Mouse (Mus musculus) monocyte, adult 2 months (primary cell): ENCODE data around the gene Il15ra.
A peak's percentile ranks its signal among the peaks of the same experiment; 100 is the strongest.
"Not testable (repeated sequence)": the region's sequence is repeated elsewhere in the genome, so short reads cannot be mapped to it uniquely, and the experiment has no call there.

Experiments
- DNase-seq, 2 experiments: peaks; one replicate each; pipeline ENCODE4 v3.0.0; 2022; ENCODE audit warnings: low spot score in 2 of 2, low read depth in 1 of 2

The Il15ra gene

DNA sequence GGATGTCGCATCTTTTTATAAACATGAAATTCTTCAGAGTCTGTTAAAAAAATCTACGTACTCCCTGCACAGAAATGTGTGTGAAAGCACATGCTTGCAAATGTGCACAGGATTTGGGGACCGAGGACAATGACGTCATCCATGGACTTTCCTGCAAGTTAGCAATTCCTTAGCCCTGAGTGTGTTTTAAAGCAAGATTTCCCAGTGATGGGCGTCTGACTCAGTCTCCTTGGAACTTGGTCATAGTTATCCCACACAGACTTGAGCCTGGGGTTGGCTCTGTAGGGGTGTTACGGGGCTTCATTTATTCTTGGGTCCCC, 1.6 kb downstream of the Il15ra start:
- DNase-seq: no peak

GRCm38 (mm10) chr2:11708538-11708937, 3.4 kb downstream of the Il15ra start:
- no peak for DNase-seq

DNA sequence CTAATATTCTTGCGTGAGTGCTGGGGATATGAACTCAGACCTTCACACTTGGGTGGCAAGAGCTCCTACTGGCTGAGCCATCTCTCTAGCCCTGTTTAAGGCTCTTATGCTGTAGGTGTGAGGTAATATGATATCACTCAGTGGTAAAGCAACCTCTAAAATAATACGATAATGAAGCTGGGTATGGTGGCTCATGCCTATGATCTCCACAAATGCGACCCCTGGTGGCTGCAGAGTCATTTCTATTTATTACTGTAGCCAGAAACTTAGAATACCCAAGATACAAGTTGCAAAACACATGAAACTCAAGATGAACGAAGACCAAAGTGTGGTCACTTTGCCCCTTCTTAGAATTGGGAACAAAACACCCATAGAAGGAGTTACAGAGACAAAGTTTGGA, 5.0 kb downstream of the Il15ra start:
- DNase-seq: not testable (repeated sequence)

GRCm38 (mm10) chr2:11712483-11712990, 7.4 kb downstream of the Il15ra start:
- no peak for DNase-seq

DNA sequence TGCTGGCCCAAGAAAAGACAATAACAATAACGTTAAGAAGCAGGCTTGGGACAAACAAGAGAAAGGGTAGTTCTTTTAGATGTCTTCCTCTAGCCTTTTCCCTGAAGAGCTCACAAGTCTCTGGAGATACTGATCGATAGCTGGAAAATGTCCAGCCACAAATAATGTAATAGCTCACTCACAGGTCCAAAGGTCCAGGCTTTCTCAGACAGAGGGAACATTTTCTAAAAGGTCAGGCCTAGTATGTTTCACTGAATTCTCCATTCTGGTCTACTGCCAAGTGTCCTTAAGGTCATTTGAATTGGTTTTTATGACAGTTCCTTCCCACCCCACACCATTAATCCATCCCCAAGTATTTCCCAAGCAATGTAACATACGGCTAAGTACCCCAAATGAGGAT, 7.9 kb downstream of the Il15ra start:
- no peak for DNase-seq

DNA sequence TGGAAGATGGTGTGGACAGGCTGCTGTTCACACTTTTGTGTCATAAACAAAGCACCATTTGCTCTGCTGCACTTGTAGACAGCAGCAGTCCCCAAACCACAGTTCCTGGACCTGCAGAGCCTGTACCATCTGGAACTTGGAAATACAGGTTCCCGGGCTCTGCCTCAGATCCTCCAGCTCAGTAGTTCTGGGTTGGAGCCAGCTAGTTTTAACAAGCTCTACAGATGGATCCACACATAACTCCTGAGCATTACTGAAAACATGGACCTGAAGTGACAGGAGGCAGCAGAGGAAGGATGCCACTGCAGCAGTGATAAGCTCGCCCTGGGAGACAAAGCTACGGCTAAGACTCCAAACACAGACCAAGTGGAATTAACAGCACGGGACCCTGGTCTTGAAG, 9.4 kb downstream of the Il15ra start:
- DNase-seq: no peak

- DNase-seq: no peak
Measured at GRCm38 (mm10) chr2:11718573-11718972, 13.5 kb downstream of the Il15ra start.

DNA sequence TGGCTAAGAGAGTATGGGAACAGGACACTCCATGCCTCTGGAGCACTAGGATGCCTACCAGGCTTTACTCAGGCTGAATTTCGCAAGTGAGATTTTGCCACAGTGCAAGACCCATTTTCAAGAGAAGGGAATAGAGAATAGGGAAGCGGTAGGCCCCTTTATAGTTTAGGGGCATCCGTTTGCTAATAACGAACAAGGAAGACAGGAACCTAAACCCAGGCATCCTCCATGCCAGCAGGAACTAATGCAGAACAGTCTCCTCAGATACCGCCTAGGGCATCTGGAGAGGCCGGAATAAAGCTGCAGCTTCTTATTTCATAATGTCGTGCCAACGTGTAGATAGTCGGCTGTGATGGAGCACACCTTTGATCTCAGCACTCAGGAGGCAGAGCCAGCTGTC, 17.5 kb downstream of the Il15ra start:
- DNase-seq: no peak

DNA sequence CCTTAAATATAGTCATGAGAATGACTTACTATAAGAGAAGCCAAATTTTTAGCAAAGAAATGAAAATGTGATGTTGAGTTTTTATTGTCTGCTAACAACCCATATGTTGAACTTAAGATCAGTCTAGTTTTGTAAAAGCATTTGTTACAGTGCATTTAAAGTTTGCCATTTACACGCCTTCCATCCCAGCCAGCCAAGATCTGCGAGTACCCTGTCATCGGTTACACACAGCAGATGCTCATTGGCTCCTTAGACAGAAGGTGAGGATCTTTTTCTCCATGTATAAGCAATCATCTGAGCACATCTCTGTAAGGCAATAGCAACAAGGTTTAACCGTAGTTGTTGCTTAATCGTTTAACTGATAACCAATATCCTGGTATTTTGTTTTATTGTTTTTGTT, 22.5 kb downstream of the Il15ra start:
- DNase-seq: no peak

GRCm38 (mm10) chr2:11729091-11729490, 24.0 kb downstream of the Il15ra start:
- no peak for DNase-seq

DNA sequence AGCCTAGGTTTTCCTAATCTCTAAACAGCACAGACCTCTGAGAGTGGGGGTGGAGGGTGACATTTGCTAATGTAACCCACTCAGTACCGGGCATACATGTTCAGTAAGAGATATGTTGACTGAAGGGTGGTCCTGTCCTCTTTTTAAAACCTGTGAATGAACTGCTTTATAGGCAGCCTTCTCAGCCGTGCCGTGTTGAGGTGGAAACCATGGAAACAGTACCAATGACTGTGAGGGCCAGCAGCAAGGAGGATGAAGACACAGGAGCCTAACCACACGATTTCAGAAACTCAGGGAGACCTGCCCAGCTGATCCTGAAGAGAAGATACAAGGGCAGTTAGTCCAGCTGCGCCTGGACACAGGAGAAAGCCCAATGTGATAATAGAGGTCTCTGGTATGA, 27.9 kb downstream of the Il15ra start:
- no peak for DNase-seq

DNA sequence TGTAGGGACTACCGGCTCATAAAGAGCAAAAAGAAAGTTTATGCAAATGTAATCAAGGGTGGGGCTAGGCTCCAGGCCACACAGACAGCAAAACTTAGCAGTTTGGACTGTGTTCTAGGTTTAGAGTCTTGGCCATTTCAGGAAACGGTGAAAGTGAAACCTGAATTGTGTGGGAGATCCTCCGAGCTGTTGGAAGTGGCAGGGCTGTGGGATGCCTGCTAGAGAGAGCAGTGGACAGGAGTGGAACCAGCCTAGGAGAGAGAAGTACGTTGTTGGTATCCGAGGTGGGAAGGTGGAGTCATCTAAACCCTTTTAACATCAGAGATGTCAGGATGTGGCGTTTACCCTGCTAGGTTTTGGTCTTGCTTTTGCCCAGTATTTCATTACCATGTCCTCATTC, 30.8 kb downstream of the Il15ra start:
- no peak for DNase-seq

DNA sequence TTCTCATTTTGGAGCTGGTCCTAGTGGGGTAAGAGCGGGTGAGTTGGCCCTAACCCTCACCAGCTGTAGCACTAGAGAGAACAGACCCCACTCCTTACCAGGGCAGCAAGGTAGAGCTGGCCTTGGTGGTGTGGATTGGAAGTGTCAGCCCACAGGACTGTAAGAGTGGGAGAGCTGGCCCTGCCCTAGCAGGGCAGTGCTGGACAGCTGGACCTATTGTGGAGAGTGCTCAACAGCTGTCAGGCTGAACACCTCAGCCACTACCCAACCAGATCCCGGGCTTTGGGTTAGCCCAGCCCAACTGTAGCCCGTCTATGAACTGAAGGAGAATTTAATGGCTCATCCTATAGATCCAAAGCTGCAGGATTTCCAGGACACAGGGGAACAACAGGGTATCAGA, 33.7 kb downstream of the Il15ra start:
- no peak for DNase-seq

DNA sequence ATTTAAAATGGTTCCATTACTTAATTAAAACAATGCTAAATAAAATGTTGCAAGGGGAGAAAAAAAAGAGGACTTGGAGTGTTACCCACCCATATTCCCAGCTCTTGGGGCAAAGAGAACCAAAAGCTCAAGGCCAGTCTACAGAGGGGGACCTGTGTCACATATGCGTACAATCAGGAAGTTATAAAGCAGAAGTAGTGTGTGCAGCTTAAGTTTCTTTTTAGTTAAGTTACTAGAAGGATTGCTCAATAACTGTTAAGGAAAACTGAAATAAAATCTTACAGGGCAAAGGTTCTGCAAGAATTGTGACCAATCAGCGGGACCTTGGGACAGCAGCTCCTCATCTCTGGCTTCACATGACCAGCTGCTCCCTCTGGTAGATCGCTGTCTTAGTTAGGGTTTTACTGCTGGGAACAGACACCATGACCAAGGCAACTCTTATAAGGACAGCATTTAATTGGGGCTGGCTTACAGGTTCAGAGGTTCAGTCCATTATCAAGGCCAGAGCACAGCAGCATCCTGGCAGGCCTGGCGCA, 34.5 kb downstream of the Il15ra start:
- peak; percentile 3 to 4 for DNase-seq

DNA sequence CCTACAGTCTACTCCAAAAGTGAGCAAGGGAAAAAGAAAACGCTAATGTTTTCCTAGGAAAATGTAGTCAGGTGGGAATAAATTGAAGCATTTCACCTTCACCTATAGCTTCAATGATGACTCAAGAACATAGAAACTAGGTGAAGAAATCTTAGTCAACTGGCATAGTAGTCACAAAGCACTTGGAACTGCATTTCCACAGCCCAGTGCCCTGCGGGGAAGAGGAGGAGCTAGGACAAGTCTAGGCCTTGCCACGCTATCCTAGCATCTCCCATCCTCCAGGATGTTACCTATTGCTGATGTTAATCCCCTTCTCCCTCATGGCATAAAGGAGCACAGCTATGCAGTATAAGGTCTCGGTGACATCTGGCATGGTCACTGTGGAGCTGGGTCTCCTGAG, 57.5 kb downstream of the Il15ra start:
- DNase-seq: no peak

GRCm38 (mm10) chr2:11765694-11766093, 60.6 kb downstream of the Il15ra start:
- DNase-seq: no peak

GRCm38 (mm10) chr2:11766485-11767160, 61.5 kb downstream of the Il15ra start:
- DNase-seq: no peak

DNA sequence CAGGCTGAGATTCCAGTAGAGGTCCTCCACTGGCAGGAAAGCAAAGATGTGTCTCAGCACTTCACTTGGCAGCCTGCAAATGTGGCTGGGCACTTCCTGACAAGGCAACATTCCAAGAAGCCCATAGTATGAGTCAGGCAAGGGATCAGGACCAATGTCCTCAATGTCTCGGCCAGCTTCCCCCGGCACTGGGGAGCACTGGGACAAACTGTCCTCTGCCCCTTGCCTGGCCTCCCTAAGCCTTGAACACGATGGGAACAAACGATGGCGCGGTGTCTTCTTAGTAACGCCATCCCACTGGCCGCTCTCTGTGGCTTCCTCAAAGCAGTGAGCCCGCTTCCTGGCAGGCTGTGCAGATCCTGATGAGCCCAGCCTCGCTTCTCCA, 62.1 kb downstream of the Il15ra start:
- DNase-seq: no peak

GRCm38 (mm10) chr2:11771701-11772100, 66.6 kb downstream of the Il15ra start:
- DNase-seq: no peak

DNA sequence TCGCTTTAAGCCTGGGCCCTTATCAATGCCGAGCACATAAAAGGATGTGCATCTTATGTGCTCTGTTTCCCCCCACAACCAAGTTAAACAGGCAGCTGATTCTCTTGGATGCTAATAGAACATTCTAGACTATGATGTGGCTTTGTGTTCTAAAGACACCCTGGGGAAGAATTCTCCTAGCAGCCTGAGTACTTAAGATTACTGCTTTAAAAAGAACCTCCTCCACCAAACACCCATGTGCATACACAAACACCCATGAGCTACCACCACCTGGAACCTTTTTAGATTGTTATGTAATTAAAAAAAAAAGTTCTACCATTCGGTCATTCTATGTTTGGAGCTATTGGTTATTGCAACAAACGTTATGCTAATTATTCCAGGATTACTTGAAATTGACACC, 67.3 kb downstream of the Il15ra start:
- no peak for DNase-seq

DNA sequence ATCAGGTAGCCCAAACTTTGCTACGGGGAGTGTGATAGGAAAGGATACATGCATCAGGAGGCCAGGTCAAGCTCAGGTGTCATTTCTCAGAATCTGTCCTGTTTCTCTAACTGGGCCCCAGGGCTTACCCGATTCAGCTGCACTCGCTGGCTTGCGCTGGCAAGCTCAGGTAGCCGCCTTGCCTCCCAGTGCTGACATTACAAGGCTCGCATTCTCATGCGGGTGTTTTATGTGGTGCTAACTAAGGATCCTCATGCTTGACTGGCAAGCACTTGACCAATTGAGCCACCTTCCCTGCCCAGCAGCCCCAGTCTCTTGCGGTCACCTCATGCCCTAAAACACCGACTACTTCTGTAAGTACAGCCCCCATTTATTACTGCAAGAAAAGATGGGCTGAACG, 69.3 kb downstream of the Il15ra start:
- DNase-seq: no peak

GRCm38 (mm10) chr2:11775121-11775520, 70.0 kb downstream of the Il15ra start:
- no peak for DNase-seq

- no peak for DNase-seq
Measured at GRCm38 (mm10) chr2:11776415-11776814, 71.3 kb downstream of the Il15ra start.
